Mouse (Mus musculus): ENCODE measurements around the gene Itfg1. TPM values are rescaled to one million over a fixed set of nuclear protein-coding genes. Genes with fewer than 3 reads are reported as not detected.
A peak's percentile ranks its signal among the peaks of the same experiment; 100 is the strongest.
"Not testable (repeated sequence)": the region's sequence is repeated elsewhere in the genome, so short reads cannot be mapped to it uniquely, and the experiment has no call there.

Itfg1 gene
- 67.4 and 72.5 TPM in 2 replicates for polyA plus RNA-seq (2012; rRNA removed)

GRCm38 (mm10) chr8:85840657-85841488, at the start of gene Itfg1, which contains the start of gene Phkb:
Gene Itfg1, minus strand, starts transcription at chr8:85840921.
Gene Phkb, plus strand, starts transcription at chr8:85840959.
- peak within 1 kb of the TSS; percentile 98 for H3K27ac ChIP-seq (ENCODE audit: insufficient read depth, low read length)
- TF ChIP-seq POLR2A (IDR thresholded peaks at IDR 0.05; ENCODE audit: extremely low read depth, insufficient read depth, low read length) (no peak), CTCF (IDR thresholded peaks at IDR 0.05; ENCODE audit: extremely low read depth, insufficient read depth, low read length) (no peak)
- H3K4me3 ChIP-seq (ENCODE audit: insufficient read depth, low read length): peak within 1 kb of the TSS; percentile 72
- peaks cover 4% of the 10 kb centered on the region; the same call in 1 of the 2 replicates for H3K4me1 ChIP-seq (ENCODE audit: control insufficient read depth, insufficient read depth, low read length)

GRCm38 (mm10) chr8:85884811-85885210, 44.1 kb upstream of the Itfg1 start:
- no peak overlapping the region for H3K27ac ChIP-seq (ENCODE audit: insufficient read depth, low read length)
- H3K4me3 ChIP-seq (ENCODE audit: insufficient read depth, low read length): no peak overlapping the region
- no peaks in the 10 kb centered on the region for H3K4me1 ChIP-seq (ENCODE audit: control insufficient read depth, insufficient read depth, low read length)
- TF ChIP-seq POLR2A (IDR thresholded peaks at IDR 0.05; ENCODE audit: extremely low read depth, insufficient read depth, low read length) (no peak), CTCF (IDR thresholded peaks at IDR 0.05; ENCODE audit: extremely low read depth, insufficient read depth, low read length) (no peak)

- Histone ChIP-seq H3K4me1 (ENCODE audit: control insufficient read depth, insufficient read depth, low read length) (no peaks in the 10 kb centered on the region), H3K27ac (ENCODE audit: insufficient read depth, low read length) (no peak overlapping the region), H3K4me3 (ENCODE audit: insufficient read depth, low read length) (no peak overlapping the region)
- TF ChIP-seq POLR2A (IDR thresholded peaks at IDR 0.05; ENCODE audit: extremely low read depth, insufficient read depth, low read length): no peak
- no peak for TF ChIP-seq CTCF (IDR thresholded peaks at IDR 0.05; ENCODE audit: extremely low read depth, insufficient read depth, low read length)
Observed at GRCm38 (mm10) chr8:85879624-85880023, 38.9 kb upstream of the Itfg1 start.

- no peak overlapping the region for H3K27ac ChIP-seq (ENCODE audit: insufficient read depth, low read length)
- H3K4me3 ChIP-seq (ENCODE audit: insufficient read depth, low read length): no peak overlapping the region
- no peak for TF ChIP-seq POLR2A (IDR thresholded peaks at IDR 0.05; ENCODE audit: extremely low read depth, insufficient read depth, low read length)
- TF ChIP-seq CTCF (IDR thresholded peaks at IDR 0.05; ENCODE audit: extremely low read depth, insufficient read depth, low read length): no peak
- no peaks in the 10 kb centered on the region for H3K4me1 ChIP-seq (ENCODE audit: control insufficient read depth, insufficient read depth, low read length)
Observed at GRCm38 (mm10) chr8:85877976-85878375, 37.3 kb upstream of the Itfg1 start.

- Histone ChIP-seq H3K4me3 (ENCODE audit: insufficient read depth, low read length) (no peak overlapping the region), H3K27ac (ENCODE audit: insufficient read depth, low read length) (no peak overlapping the region), H3K4me1 (ENCODE audit: control insufficient read depth, insufficient read depth, low read length) (no peaks in the 10 kb centered on the region)
- TF ChIP-seq CTCF (IDR thresholded peaks at IDR 0.05; ENCODE audit: extremely low read depth, insufficient read depth, low read length): no peak
- TF ChIP-seq POLR2A (IDR thresholded peaks at IDR 0.05; ENCODE audit: extremely low read depth, insufficient read depth, low read length): no peak
Observed at GRCm38 (mm10) chr8:85871660-85872059, 30.9 kb upstream of the Itfg1 start.

- Histone ChIP-seq H3K27ac (ENCODE audit: insufficient read depth, low read length) (peak overlapping the region; percentile 46; the same call in 1 of the 2 replicates), H3K4me3 (ENCODE audit: insufficient read depth, low read length) (no peak overlapping the region), H3K4me1 (ENCODE audit: control insufficient read depth, insufficient read depth, low read length) (peaks cover 3% of the 10 kb centered on the region)
- no peak for TF ChIP-seq POLR2A (IDR thresholded peaks at IDR 0.05; ENCODE audit: extremely low read depth, insufficient read depth, low read length)
- TF ChIP-seq CTCF (IDR thresholded peaks at IDR 0.05; ENCODE audit: extremely low read depth, insufficient read depth, low read length): no peak
Observed at GRCm38 (mm10) chr8:85862381-85862780, 21.7 kb upstream of the Itfg1 start.

GRCm38 (mm10) chr8:85860612-85861011, 19.9 kb upstream of the Itfg1 start:
- TF ChIP-seq POLR2A (IDR thresholded peaks at IDR 0.05; ENCODE audit: extremely low read depth, insufficient read depth, low read length): no peak
- TF ChIP-seq CTCF (IDR thresholded peaks at IDR 0.05; ENCODE audit: extremely low read depth, insufficient read depth, low read length): no peak
- no peak overlapping the region for H3K4me3 ChIP-seq (ENCODE audit: insufficient read depth, low read length)
- H3K27ac ChIP-seq (ENCODE audit: insufficient read depth, low read length): no peak overlapping the region
- H3K4me1 ChIP-seq (ENCODE audit: control insufficient read depth, insufficient read depth, low read length): peaks cover 3% of the 10 kb centered on the region

- H3K4me1 ChIP-seq (ENCODE audit: control insufficient read depth, insufficient read depth, low read length); H3K4me3 ChIP-seq (ENCODE audit: insufficient read depth, low read length); H3K27ac ChIP-seq (ENCODE audit: insufficient read depth, low read length): not testable (repeated sequence)
Observed at GRCm38 (mm10) chr8:85857227-85857896, 16.6 kb upstream of the Itfg1 start.

- no peak overlapping the region for H3K27ac ChIP-seq (ENCODE audit: insufficient read depth, low read length)
- TF ChIP-seq CTCF (IDR thresholded peaks at IDR 0.05; ENCODE audit: extremely low read depth, insufficient read depth, low read length) (no peak), POLR2A (IDR thresholded peaks at IDR 0.05; ENCODE audit: extremely low read depth, insufficient read depth, low read length) (no peak)
- no peak overlapping the region for H3K4me3 ChIP-seq (ENCODE audit: insufficient read depth, low read length)
- H3K4me1 ChIP-seq (ENCODE audit: control insufficient read depth, insufficient read depth, low read length): peaks cover 2% of the 10 kb centered on the region
Observed at GRCm38 (mm10) chr8:85854220-85855123, 13.8 kb upstream of the Itfg1 start.

Measured in cortical plate, adult 2 months (tissue).